Mouse (Mus musculus) v-Abl transformed pro-B cells (cell line): ENCODE data around the gene Igfbp4.

Experiments used
- in situ Hi-C, 2 experiments: fragments of 400-800 bp; cut with MboI; formaldehyde crosslinking; loops; one replicate each; pipeline ENCODE4 v1.15.1; 2025; ENCODE audit not compliant: unreplicated experiment in 2 of 2

Gene Igfbp4

DNA sequence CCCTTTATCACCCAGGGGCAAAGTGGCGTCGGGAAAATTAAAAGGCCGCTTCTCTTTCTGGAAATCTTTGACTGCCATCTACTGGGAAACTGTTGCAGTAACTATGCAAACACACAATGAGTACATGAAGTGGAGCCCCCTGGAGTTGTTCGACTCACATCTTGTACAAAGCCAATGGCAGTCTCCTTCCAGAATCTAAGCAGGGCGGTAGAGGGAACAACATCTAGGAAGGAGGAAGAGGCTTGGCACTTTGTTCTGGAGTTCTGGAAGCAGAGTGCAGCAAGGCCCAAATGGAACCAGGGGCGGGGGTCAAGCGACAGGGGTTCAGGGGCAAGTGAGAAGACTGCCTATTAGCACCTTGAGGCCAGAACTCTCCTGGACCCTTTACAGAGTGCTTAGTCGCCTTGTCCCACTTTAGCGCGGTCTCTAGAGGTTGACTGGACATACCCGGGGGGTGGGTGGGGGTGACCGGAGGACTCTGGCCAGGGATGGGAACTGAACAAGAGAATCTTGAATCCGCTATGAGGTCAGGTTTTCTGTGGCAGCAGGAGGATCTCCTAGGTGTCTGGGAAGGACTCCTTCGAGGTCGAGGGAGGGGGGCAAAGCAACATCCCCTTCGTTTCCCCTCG lies 584 bp upstream of the Igfbp4 start:
- in situ Hi-C loops: loop anchor here (5.0 to 25.0 kb wide), 3 partner anchors 107 to 247 kb away; partner anchors contain the start of gene Krt24 (in 1 of the 2)

DNA sequence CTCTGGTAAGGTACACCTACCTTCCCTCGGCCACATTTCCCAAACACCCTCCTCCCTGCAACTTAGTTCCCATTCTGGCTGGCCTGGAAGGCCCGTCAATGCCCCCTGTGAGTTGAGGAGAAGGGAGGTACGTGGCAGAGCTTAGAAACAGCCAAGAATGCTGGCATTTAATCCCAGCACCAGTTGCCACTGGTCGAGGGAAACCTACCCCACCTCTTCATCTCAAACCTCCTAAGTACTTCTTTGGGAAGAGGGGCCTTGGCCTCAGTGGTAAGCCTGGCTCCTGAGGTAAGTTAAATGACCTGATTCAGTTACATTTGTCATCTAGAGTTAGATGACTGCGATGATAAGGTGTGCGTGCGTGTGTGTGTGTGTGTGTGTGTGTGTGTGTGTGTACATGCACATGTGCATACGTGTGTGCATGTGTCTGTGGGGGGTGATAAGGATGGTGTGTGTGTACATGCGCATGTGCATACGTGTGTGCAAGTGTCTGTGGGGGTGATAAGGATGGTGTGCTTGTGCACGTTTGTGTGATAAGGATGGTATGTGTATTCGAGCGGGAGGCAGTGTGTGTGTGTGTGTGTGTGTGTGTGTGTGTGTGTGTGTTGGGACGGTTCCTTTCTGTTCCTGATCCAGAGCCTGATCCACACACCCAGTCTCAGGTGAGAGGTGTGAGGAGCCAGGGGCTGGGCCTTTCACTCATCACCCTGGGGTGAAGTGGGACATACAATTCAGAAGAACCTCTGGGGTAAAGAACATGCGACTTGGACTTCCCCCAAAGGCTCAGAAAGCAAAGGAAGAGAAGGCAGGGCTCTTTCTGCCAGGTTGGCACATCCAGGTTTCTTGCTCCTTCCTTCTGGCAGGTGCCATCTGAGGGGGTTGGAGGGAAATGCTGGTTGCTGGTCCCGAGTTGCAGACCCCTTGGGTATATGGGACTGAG lies 1.1 kb downstream of the Igfbp4 start:
- in situ Hi-C loops: loop anchor here (5.0 to 25.0 kb wide), 3 partner anchors 105 to 245 kb away; partner anchors contain the start of gene Krt24 (in 1 of the 2)

- in situ Hi-C loops: loop anchor here (5.0 to 25.0 kb wide), 3 partner anchors 104 to 244 kb away; partner anchors contain the start of gene Krt24 (in 1 of the 2)
These were observed 1.9 kb downstream of the Igfbp4 start for GRCm38 (mm10) chr11:99042834-99043431.

GRCm38 (mm10) chr11:99043632-99044031 lies 2.6 kb downstream of the Igfbp4 start:
- in situ Hi-C loops: loop anchor here (5.0 to 25.0 kb wide), 3 partner anchors 104 to 244 kb away; partner anchors contain the start of gene Krt24 (in 1 of the 2)

- in situ Hi-C loops: loop anchor here (5.0 to 25.0 kb wide), 3 partner anchors 103 to 243 kb away; partner anchors contain the start of gene Krt24 (in 1 of the 2)
These were observed 3.3 kb downstream of the Igfbp4 start for GRCm38 (mm10) chr11:99044306-99044705.

GRCm38 (mm10) chr11:99045159-99045889 lies 4.3 kb downstream of the Igfbp4 start:
- in situ Hi-C loops: loop anchor here in 1 of 2 experiments (25.0 kb wide), 1 partner anchor 242 kb away; the partner anchor contains the start of gene Krt24

DNA sequence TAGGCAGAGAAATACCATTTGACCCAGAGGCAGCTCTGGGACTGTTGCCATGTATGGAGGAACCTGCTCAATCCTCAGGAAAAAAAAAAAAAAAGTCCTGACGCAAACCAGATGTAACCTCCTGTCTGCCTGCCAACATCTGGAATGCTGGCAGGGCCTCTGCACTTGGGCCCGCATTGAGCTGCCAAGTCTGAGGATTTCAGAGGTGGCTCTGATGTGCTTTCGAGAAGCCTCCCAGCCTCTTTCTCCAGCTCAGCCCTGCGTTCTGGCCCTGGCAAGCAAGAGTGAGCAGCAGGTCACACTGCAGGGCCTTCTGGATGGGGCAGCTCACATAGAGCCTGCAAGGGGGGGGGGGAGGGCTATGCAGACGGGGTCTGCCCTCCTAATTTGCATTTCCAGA lies 6.1 kb downstream of the Igfbp4 start:
- in situ Hi-C loops: loop anchor here in 1 of 2 experiments (25.0 kb wide), 1 partner anchor 240 kb away; the partner anchor contains the start of gene Krt24

GRCm38 (mm10) chr11:99047643-99048042 lies 6.6 kb downstream of the Igfbp4 start:
- in situ Hi-C loops: loop anchor here in 1 of 2 experiments (25.0 kb wide), 1 partner anchor 240 kb away; the partner anchor contains the start of gene Krt24

DNA sequence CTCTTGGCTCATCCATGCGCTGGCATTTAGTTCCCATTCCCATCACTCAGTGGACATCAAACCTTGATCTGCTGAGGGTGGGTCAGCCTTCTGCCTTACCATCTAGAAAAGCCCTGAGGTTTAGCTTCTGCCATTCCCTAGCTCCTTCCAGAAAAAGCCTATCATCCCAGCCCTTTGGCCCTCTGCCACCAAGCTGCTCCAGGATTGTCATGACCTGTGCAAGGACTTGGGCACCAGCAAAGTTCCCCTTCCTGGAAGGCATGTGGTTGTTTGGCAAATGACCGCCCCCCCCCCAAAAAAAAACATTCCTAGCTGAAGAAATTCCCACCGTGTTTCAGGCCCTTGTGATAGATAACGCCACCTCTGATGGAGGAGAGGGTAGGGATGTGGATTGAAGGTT lies 14.1 kb downstream of the Igfbp4 start:
- in situ Hi-C loops: no loop called here

DNA sequence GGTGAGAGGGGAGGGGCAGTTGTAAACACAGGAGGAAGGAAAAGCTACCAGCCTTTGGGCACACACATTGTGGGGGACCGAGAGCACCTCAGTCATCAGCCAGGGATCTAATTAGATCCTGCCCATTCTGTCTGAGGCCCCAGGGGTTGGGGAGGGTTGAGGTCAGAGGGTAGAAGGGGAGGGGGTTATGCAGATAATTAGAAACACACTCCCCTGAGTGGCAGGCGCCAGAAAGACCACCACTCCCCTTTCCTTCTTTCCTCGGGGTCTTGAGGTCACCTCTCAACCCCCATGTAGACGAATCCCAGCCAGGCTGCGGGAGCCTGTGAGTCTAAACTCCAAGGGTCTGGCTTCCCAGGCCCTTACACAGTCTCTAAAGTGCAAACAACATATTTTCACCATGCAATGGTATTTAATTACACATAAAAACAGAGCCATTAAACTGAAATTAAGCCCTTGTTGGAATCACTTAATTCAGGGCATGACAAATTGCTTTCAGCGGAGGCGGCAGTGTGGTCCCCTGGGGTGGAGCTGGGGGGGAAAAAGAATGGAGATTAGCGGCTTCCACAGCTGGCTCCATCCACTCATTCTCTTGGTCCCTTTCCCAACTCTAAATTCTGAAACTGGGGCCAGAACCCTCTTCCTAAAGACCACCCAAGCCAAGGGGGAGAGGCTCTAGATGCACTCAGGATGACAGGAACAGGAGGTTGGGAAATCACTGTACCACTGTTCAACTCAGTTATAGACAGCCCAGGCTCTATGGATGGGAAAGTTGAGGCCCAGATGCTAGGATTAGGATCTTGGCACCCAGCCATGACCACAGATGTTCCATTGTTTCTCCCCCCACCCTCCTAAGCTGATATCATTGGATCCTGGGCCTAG lies 14.8 kb downstream of the Igfbp4 start:
- in situ Hi-C loops: no loop called here

DNA sequence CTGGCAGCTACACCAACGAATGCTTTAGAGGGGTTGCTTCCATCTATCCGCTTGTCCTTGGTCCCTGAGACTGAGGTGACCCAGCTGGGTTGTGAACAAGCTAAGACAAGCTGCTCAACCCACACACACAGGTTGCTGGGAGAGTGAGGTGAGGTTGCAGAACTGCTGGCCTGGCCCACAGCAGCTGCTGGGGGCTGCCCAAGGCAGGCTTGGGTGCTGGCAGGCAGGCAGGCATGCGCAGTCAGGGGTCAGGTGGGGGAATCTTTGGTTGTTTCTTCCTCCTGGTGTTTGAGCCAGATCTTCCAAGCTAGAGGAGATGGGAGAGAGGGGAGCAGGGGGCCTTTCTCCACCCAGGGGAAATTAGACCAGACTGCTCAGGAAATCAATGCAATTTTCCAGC lies 19.4 kb downstream of the Igfbp4 start:
- in situ Hi-C loops: no loop called here

- in situ Hi-C loops: no loop called here
These were observed 21.6 kb downstream of the Igfbp4 start for GRCm38 (mm10) chr11:99062661-99063060.

DNA sequence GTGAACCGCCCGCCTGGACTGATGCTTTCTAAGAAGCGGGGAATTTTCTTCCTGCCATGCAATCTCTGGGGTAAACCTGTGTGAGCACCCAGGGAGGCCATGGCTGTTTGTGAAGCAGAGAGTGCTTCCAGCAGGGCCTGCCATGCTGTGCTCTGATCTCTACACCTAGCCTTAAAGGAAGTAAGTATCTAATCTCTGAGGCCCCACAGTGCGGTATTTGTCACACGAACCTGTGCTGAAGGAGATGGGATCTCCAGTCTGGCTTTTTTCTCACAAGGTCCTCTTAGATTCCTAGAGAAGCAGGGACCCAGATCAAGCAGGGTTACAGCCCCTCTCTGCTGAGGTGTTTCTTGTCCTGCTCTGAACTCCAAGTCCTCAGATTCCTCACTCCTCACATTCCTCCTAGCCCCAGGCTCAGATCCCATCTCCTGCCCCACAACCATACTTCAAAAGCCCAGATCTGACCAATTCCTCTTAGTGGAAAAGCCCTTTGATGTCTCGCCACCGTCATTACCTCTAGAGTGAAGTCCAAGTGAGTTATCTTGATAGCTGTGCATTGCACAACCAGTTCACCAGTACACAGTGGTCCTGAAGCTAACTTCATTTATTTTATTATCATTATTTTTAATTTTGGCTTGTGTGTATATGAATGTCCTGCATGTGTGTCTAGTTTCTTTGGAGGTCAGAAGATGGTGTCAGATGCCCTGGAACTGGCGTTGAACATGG lies 22.5 kb downstream of the Igfbp4 start:
- in situ Hi-C loops: no loop called here

GRCm38 (mm10) chr11:99065353-99065752 lies 24.3 kb downstream of the Igfbp4 start:
- in situ Hi-C loops: no loop called here

- in situ Hi-C loops: no loop called here
These were observed 24.9 kb downstream of the Igfbp4 start for GRCm38 (mm10) chr11:99065979-99066378.

GRCm38 (mm10) chr11:99067591-99067990 lies 26.5 kb downstream of the Igfbp4 start:
- in situ Hi-C loops: no loop called here

- in situ Hi-C loops: no loop called here
These were observed 27.4 kb downstream of the Igfbp4 start for GRCm38 (mm10) chr11:99068455-99068854.

GRCm38 (mm10) chr11:99071866-99072265 lies 30.8 kb downstream of the Igfbp4 start:
- in situ Hi-C loops: no loop called here
